Mouse (Mus musculus): ENCODE data around the gene Tceal9.

Gene Tceal9

DNA sequence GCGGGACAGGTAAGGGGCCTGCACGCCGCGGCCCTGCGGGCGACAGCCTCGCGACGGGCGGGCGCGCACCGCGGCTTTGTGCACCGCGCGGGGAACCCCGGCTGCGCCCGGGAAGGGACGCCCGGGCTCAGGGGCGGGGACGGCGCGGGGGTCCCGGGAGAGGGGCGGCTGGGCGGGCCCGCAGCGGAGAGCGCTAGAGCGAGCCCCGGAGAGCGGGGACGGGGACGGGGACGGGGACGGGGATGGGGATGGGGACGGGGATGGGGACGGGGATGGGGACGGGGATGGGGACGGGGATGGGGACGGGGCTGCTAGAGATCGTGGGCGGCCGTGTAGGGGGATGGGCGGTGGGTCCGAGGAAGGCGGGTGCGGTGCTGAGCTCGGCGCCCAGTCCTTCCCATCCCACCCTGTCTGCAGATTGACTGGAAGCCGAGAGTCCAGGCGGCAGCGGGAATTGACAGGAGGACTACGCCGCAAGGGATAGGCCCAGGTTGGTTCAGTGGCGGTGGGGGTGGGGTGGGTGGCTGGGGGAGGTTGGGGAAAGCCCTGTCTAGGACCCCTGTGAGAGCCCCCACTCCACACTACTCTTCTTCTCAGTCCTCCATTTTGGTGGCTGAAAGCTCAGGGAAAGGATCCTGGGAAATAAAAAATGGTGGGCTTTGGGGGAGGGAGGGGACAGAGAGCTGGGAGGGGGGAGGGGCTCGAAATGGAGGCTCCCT, 25.7 kb downstream of the Tceal9 start:
- DNase-seq (ENCODE audit: low spot score): peak; percentile 7

DNA sequence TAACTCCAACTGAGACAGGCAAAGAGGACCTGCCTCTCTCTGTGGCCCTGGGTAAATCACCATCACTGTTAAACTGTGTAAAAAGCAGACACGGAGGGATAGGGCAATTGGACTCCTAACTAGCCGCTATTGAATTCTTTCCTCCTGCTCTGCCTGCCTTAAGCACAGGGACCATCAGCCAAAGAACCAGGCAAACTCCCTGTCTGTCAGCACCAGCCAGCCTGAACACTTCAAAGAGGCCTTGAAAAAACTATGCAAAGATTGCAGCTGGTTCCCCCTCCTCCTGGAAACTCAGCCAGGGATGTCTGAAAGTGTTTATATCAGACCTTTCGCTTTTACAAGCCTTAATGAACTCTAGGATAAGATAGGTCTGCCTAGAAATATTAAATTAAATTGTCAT, 29.7 kb downstream of the Tceal9 start:
- peak; percentile 10 for DNase-seq (ENCODE audit: low spot score)

DNA sequence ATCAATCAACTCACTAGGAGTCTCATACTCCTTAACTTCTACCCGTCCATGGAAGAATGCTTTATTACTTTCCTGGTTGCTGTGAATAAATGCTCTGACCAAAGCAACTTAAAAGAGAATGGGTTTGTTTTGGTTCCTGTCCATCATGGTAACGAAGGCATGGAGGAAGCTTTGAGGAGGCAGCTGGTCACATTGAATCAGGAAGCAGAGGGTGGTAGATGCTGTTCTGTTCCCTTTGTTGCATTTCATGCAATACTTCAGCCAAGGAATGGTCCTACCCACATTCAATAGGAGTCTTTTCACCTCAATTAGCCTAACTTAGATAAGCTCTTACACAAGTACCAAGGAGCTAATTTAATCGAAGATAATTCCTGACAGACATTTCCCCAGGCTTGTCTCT, 30.5 kb downstream of the Tceal9 start:
- DNase-seq (ENCODE audit: low spot score): no peak

DNA sequence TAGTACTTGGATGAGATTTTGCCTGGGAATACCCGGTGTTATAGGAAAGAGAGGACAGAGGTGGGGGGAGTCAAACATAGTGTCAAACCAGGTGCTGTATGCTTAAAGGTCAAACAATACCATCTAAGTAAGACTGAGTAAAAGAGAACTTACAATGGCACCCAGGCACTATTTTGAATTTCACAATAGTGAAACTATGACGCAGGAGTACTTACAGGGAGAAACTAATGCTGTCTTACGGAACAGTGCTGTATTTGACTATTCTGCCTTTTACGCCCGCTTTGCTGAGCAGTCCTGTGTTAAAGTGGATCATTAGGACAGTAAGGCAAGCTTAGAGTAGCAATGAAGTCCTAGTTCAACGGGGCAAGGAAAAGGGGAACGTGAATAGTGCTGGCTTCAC, 32.7 kb downstream of the Tceal9 start:
- DNase-seq (ENCODE audit: low spot score): no peak

DNA sequence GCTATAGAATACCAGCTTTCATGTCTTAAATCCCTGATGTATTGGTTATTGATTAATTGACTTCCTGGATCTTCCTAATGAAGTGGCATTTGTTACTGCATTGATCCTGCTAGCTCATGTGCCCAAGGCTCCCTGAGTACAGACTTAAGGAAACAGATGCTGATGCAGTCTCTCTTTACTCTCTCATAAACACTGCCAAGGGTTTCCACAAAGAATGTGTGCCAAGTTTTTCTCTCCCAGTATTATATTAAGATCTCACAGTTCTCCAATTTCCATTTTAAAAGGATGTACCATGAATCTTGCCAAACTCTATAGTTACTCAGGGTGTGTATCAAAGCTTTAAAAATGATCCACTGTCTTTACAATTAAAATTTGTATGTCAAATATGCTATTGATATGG, 33.5 kb downstream of the Tceal9 start:
- no peak for DNase-seq (ENCODE audit: low spot score)

DNA sequence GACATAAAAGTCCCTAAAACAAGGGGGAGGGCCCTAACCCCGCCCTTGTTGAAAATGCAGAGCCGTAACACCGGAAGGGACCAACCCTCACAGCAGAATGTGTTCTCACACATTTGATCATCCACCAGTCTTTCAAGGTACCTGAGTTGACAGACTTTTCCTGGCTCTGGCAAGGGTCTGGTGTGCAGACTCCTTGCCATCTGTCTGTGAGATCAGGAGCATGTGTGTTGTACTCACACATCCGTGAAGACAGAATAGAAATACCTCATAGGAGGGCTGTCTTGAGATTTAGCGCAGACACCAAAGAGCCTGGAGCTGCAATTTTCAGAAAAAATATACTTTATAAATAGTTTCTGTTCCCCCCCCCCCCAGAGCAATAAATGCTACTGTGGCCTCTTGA, 34.5 kb downstream of the Tceal9 start:
- DNase-seq (ENCODE audit: low spot score): no peak

DNA sequence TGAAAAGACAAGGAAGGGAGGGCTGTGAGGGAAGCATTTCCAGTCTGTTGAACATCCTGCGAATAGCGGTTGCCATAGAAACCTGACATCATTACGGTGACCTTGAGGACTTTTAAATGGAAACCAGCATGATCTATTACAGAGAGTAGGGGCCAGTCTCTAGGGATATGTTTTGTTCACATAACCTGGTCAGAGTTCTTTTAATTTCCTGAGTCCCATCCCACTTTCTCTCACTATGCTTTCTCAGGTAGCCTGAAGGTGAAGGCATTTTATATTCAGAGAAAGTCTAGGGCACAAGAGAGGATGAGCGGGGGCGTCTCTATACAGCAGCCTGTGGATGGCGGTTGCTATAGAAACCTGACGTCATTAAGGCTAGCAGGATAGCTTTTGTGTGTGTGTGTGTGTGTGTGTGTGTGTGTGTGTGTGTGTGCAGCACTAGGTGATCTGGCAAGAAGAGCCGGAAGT, 46.0 kb downstream of the Tceal9 start:
- peak; percentile 58 for DNase-seq (ENCODE audit: low spot score)

Measured in MN1 (cell line).